Mouse (Mus musculus): Measurements from ENCODE around the gene Nfib. TPM values are rescaled to one million over a fixed set of nuclear protein-coding genes. Genes with fewer than 3 reads are reported as not detected.

Nfib gene
- polyA plus RNA-seq, 1 experiment, result 7.7 TPM

DNA sequence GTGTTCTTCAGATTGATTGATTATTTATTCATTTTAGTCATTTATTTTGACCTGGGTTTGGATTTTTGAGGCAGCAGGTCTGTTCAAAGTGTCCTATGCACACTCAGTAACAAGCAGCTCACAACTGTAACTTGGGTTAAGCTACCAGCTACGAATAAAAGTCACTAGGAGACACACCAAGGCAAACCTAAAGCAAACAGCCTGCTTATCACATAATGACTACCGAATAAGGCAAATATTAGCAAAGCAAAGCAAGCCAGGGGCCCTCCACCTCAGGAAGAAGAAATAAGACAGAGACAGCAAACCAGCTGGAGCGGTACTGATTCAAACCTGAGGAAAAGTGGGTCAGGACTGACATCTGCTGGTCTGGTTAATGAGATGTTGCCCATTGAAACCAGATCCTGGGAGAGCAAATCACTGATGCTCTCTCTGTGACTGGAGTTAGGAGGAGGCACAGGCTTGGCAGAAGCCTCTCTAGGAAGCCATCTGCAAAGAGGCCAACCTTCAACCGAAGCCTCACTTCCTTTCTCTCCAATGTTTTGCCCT, 116.1 kb downstream of the Nfib start:
- Histone ChIP-seq H3K4me2 (ENCODE audit: low read depth) (no peak overlapping the region), H3K79me2 (ENCODE audit: control insufficient read depth, insufficient read depth) (no peaks in the 10 kb centered on the region), H3K4me3 (no peak overlapping the region), H3K36me3 (ENCODE audit: control insufficient read depth, insufficient read depth) (no peaks in the 10 kb centered on the region), H3K27me3 (ENCODE audit: control insufficient read depth, insufficient read depth, insufficient read length) (no peaks in the 10 kb centered on the region), H3ac (ENCODE audit: control insufficient read depth, insufficient read length) (no peak overlapping the region)
- no peak for TF ChIP-seq SRF (IDR thresholded peaks at IDR 0.05; ENCODE audit: control insufficient read depth, insufficient read length, low read depth)
- no peak for TF ChIP-seq E2F4 (IDR thresholded peaks at IDR 0.05; ENCODE audit: insufficient read depth)
- TF ChIP-seq POLR2AphosphoS2 (IDR thresholded peaks at IDR 0.05; ENCODE audit: insufficient read length, low read depth), result no peak
- TF ChIP-seq REST (IDR thresholded peaks at IDR 0.05; ENCODE audit: insufficient read depth, insufficient read length), result no peak
- TF ChIP-seq MYOD1 (IDR thresholded peaks at IDR 0.05; ENCODE audit: control insufficient read depth in 1 of 3, insufficient read length in 2 of 3, low read depth in 2 of 3), result no peak
- no peak for TF ChIP-seq POLR2A (IDR thresholded peaks at IDR 0.05; ENCODE audit: insufficient read length, low read depth)
- TF ChIP-seq MYOG (IDR thresholded peaks at IDR 0.05; ENCODE audit: control insufficient read depth in 1 of 3, insufficient read depth in 1 of 3, insufficient read length in 2 of 3, low read depth in 2 of 3), result no peak
- TF ChIP-seq CEBPB (IDR thresholded peaks at IDR 0.05; ENCODE audit: insufficient read depth, poor library complexity, severe bottlenecking), result no peak
- no peak for TF ChIP-seq USF1 (IDR thresholded peaks at IDR 0.05; ENCODE audit: low read depth)
- TF ChIP-seq TCF12 (IDR thresholded peaks at IDR 0.05; ENCODE audit: insufficient read depth, poor library complexity, severe bottlenecking), result no peak
- TF ChIP-seq TCF3 (IDR thresholded peaks at IDR 0.05; ENCODE audit: insufficient read length, low read depth), result no peak
- no peak for TF ChIP-seq MAX (IDR thresholded peaks at IDR 0.05; ENCODE audit: low read depth)

DNA sequence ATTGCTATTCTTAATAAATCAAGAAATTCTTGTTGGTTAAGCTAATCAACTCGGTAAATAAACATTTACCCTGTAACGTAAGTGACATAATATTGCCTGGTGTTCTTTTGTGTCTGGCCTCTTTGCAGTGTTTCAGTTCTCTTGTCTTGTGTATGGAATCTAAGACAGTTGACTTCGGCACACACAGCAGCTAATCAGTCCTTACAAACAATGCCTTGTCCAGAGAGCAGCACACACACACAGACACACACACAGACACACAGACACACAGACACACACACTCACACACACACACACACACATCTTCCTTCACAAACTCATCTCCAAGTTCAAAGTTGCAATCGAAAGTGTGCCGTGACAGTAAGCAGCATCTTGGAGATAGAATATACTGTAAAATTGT, 116.8 kb downstream of the Nfib start:
- no peaks in the 10 kb centered on the region for H3K27me3 ChIP-seq (ENCODE audit: control insufficient read depth, insufficient read depth, insufficient read length)
- H3K4me3 ChIP-seq, result no peak overlapping the region

DNA sequence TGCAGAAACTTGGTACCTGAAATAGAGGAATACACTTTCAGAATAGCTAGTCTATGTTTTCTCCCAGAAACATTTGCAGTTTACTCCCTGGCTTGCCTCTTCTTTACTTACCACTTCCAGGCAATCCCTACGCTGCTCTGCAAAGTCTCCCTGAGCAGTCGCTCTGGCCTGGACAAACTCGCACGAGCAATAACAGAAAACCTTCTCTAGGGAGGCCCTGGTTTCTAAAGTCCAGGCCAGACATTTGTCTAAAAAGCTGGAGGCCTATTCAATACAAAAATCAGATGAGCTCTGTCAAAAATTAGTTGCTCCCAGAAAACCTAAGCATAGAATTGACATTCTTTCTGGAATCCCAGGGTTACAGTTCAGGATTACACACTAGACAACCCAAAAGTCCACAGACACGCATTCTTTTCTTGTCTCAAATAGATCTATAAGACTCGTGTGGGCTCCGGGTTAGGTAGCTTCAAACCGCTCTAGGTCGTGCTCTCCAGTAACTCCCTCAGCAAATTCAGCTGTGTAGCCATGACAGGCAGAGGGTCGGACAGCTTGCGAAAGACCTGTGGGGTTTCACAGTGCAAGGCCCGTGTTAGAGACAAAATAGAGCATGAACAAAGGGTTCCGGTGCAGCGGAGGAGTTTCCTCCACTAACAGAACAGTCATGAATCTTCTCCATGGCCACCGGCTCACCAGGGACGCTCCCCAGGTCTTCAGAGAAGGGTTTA, 118.2 kb downstream of the Nfib start:
- Histone ChIP-seq H3K79me2 (ENCODE audit: control insufficient read depth, insufficient read depth) (no peaks in the 10 kb centered on the region), H3K4me2 (ENCODE audit: low read depth) (no peak overlapping the region), H3K27me3 (ENCODE audit: control insufficient read depth, insufficient read depth, insufficient read length) (no peaks in the 10 kb centered on the region), H3K4me3 (no peak overlapping the region), H3K36me3 (ENCODE audit: control insufficient read depth, insufficient read depth) (no peaks in the 10 kb centered on the region), H3ac (ENCODE audit: control insufficient read depth, insufficient read length) (no peak overlapping the region)
- TF ChIP-seq MYOG (IDR thresholded peaks at IDR 0.05; ENCODE audit: control insufficient read depth in 1 of 3, insufficient read depth in 1 of 3, insufficient read length in 2 of 3, low read depth in 2 of 3), result no peak
- TF ChIP-seq USF1 (IDR thresholded peaks at IDR 0.05; ENCODE audit: low read depth), result no peak
- no peak for TF ChIP-seq REST (IDR thresholded peaks at IDR 0.05; ENCODE audit: insufficient read depth, insufficient read length)
- no peak for TF ChIP-seq CEBPB (IDR thresholded peaks at IDR 0.05; ENCODE audit: insufficient read depth, poor library complexity, severe bottlenecking)
- TF ChIP-seq POLR2A (IDR thresholded peaks at IDR 0.05; ENCODE audit: insufficient read length, low read depth), result no peak
- TF ChIP-seq E2F4 (IDR thresholded peaks at IDR 0.05; ENCODE audit: insufficient read depth), result no peak
- TF ChIP-seq SRF (IDR thresholded peaks at IDR 0.05; ENCODE audit: control insufficient read depth, insufficient read length, low read depth), result no peak
- no peak for TF ChIP-seq TCF3 (IDR thresholded peaks at IDR 0.05; ENCODE audit: insufficient read length, low read depth)
- TF ChIP-seq TCF12 (IDR thresholded peaks at IDR 0.05; ENCODE audit: insufficient read depth, poor library complexity, severe bottlenecking), result no peak
- no peak for TF ChIP-seq POLR2AphosphoS2 (IDR thresholded peaks at IDR 0.05; ENCODE audit: insufficient read length, low read depth)
- no peak for TF ChIP-seq MYOD1 (IDR thresholded peaks at IDR 0.05; ENCODE audit: control insufficient read depth in 1 of 3, insufficient read length in 2 of 3, low read depth in 2 of 3)
- TF ChIP-seq MAX (IDR thresholded peaks at IDR 0.05; ENCODE audit: low read depth), result no peak

More for the DNA sequence above, 116.8 kb downstream of the Nfib start:
- Histone ChIP-seq H3K36me3 (ENCODE audit: control insufficient read depth, insufficient read depth) (no peaks in the 10 kb centered on the region), H3K79me2 (ENCODE audit: control insufficient read depth, insufficient read depth) (no peaks in the 10 kb centered on the region), H3K4me2 (ENCODE audit: low read depth) (no peak overlapping the region), H3ac (ENCODE audit: control insufficient read depth, insufficient read length) (no peak overlapping the region)
- TF ChIP-seq TCF3 (IDR thresholded peaks at IDR 0.05; ENCODE audit: insufficient read length, low read depth) (no peak), POLR2AphosphoS2 (IDR thresholded peaks at IDR 0.05; ENCODE audit: insufficient read length, low read depth) (no peak), E2F4 (IDR thresholded peaks at IDR 0.05; ENCODE audit: insufficient read depth) (no peak)

DNA sequence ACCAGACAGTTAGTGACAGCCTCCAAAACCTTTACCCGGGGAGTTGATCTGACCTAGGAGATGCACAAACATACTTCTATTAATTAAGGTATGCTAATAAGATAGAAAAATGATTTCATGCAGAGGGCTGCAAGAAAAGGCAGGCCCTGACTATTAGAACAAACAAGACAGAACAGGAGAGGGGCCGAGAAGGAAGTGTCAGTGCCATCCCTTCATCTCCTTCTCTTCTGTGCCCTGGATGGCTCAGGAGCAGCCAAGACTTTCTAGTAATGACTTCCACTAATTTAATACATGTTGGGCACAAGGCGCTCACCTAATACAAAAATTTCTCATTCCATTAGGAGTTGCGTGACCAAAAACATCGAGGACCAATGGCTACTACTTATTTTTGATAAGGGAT, 118.9 kb downstream of the Nfib start:
- TF ChIP-seq E2F4 (IDR thresholded peaks at IDR 0.05; ENCODE audit: insufficient read depth) (no peak), MYOG (IDR thresholded peaks at IDR 0.05; ENCODE audit: control insufficient read depth in 1 of 3, insufficient read depth in 1 of 3, insufficient read length in 2 of 3, low read depth in 2 of 3) (no peak), TCF3 (IDR thresholded peaks at IDR 0.05; ENCODE audit: insufficient read length, low read depth) (no peak), USF1 (IDR thresholded peaks at IDR 0.05; ENCODE audit: low read depth) (no peak), MAX (IDR thresholded peaks at IDR 0.05; ENCODE audit: low read depth) (no peak), TCF12 (IDR thresholded peaks at IDR 0.05; ENCODE audit: insufficient read depth, poor library complexity, severe bottlenecking) (no peak), POLR2A (IDR thresholded peaks at IDR 0.05; ENCODE audit: insufficient read length, low read depth) (no peak), MYOD1 (IDR thresholded peaks at IDR 0.05; ENCODE audit: control insufficient read depth in 1 of 3, insufficient read length in 2 of 3, low read depth in 2 of 3) (no peak), SRF (IDR thresholded peaks at IDR 0.05; ENCODE audit: control insufficient read depth, insufficient read length, low read depth) (no peak), CEBPB (IDR thresholded peaks at IDR 0.05; ENCODE audit: insufficient read depth, poor library complexity, severe bottlenecking) (no peak), REST (IDR thresholded peaks at IDR 0.05; ENCODE audit: insufficient read depth, insufficient read length) (no peak), POLR2AphosphoS2 (IDR thresholded peaks at IDR 0.05; ENCODE audit: insufficient read length, low read depth) (no peak)
- Histone ChIP-seq H3K36me3 (ENCODE audit: control insufficient read depth, insufficient read depth) (no peaks in the 10 kb centered on the region), H3K4me3 (no peak overlapping the region), H3K79me2 (ENCODE audit: control insufficient read depth, insufficient read depth) (no peaks in the 10 kb centered on the region), H3ac (ENCODE audit: control insufficient read depth, insufficient read length) (no peak overlapping the region), H3K4me2 (ENCODE audit: low read depth) (no peak overlapping the region), H3K27me3 (ENCODE audit: control insufficient read depth, insufficient read depth, insufficient read length) (no peaks in the 10 kb centered on the region)

All from myocyte (in vitro differentiated cells).